8 mouse cellular contexts compared by ENCODE assay signal in the genomic region with DNA sequence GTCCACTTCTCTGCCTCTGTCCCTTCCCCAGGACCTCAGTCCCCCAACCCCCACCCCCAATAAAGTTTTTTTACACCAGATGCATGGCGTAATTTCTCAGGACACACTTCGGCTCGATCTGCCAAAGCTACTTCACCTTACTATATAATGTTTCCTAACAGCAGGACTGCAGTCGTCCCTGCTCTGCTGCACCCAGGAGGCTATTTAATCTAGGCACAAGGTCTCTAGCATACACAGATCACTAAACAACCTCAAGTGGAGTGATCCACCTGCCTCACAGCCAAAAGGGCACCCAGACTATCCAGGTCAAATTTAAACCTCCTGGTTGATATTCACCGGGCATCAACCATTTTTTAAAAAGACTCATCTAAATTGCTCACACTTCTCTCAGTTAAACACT. TPM values are rescaled to one million over a fixed set of nuclear protein-coding genes. Genes with fewer than 3 reads are reported as not detected.
DNase-seq lines count a peak whose midpoint lies in the region; ATAC-seq and TF ChIP-seq lines count a peak whose summit lies in the region.

No protein-coding gene starts in this region.

- H3K9me3 ChIP-seq in heart, embryonic 10.5 days, result no peaks in the 10 kb centered on the region
- H3K9me3 ChIP-seq in ES-Bruce4 (replicated peaks; ENCODE audit: control insufficient read depth, insufficient read depth, low read length, poor library complexity, severe bottlenecking), result no peaks in the 10 kb centered on the region
- no peaks in the 10 kb centered on the region for H3K9me3 ChIP-seq in forebrain, embryonic 13.5 days (replicated peaks)
- H3K9me3 ChIP-seq in liver, embryonic 14.5 days (ENCODE audit: control insufficient read depth, low read length), result no peaks in the 10 kb centered on the region

- H3K27me3 ChIP-seq in heart, embryonic 10.5 days (ENCODE audit: insufficient read depth, poor library complexity, severe bottlenecking), result peaks cover 4% of the 10 kb centered on the region; the same call in 1 of the 2 replicates
- H3K27me3 ChIP-seq in ES-Bruce4 (ENCODE audit: control insufficient read depth, insufficient read depth, low read length, poor library complexity, severe bottlenecking), result no peaks in the 10 kb centered on the region
- H3K27me3 ChIP-seq in forebrain, embryonic 13.5 days, result peaks cover 4% of the 10 kb centered on the region; the same call in 1 of the 2 replicates
- H3K27me3 ChIP-seq in liver, embryonic 14.5 days (ENCODE audit: control insufficient read depth, insufficient read depth, low read length), result no peaks in the 10 kb centered on the region

- H3K27ac ChIP-seq in heart, embryonic 10.5 days, result peak overlapping the region; percentile 87
- H3K27ac ChIP-seq in ES-Bruce4 (ENCODE audit: insufficient read depth, low read length), result no peak overlapping the region
- peak overlapping the region; percentile 91 for H3K27ac ChIP-seq in forebrain, embryonic 13.5 days
- H3K27ac ChIP-seq in liver, embryonic 14.5 days, result peak overlapping the region; percentile 66

- no peak for TF ChIP-seq CTCF in ES-Bruce4 (IDR thresholded peaks at IDR 0.05; ENCODE audit: low read depth, low read length)
- TF ChIP-seq CTCF in liver, embryonic 14.5 days (IDR thresholded peaks at IDR 0.05; ENCODE audit: low read depth), result no peak

- H3K36me3 ChIP-seq in heart, embryonic 10.5 days, result peaks cover 9% of the 10 kb centered on the region
- H3K36me3 ChIP-seq in ES-Bruce4 (ENCODE audit: control insufficient read depth, insufficient read depth, low read length, poor library complexity, severe bottlenecking), result no peaks in the 10 kb centered on the region
- H3K36me3 ChIP-seq in forebrain, embryonic 13.5 days (ENCODE audit: poor library complexity, severe bottlenecking), result peaks cover 1% of the 10 kb centered on the region; the same call in 1 of the 2 replicates
- H3K36me3 ChIP-seq in liver, embryonic 14.5 days (replicated peaks; ENCODE audit: control insufficient read depth, insufficient read depth, low read depth), result no peaks in the 10 kb centered on the region

- TF ChIP-seq EP300 in ES-Bruce4 (IDR thresholded peaks at IDR 0.05; ENCODE audit: insufficient read depth, low read depth, low read length), result no peak
- TF ChIP-seq EP300 in liver, embryonic 14.5 days (IDR thresholded peaks at IDR 0.05; ENCODE audit: low read depth), result no peak

- DNase-seq in heart, embryonic 10.5 days (ENCODE audit: low spot score), result no peak
- DNase-seq in heart, postnatal 14 days, result no peak
- no peak for DNase-seq in liver, embryonic 14.5 days (ENCODE audit: low read depth in 3 of 3, low spot score in 3 of 3)
- DNase-seq in layer of hippocampus, adult 9-11 months, result no peak
- no peak for DNase-seq in thymus, adult 18-20 months

- intact Hi-C loops in heart, postnatal 14 days (cut with DNase I), result no loop called here

- WGBS in heart, embryonic 10.5 days, result 44% methylated on average over 5 of the region's 5 CpGs
- WGBS in forebrain, embryonic 13.5 days, result 37% methylated on average over 5 of the region's 5 CpGs
- 38% methylated on average over 5 of the region's 5 CpGs for WGBS in liver, embryonic 14.5 days (ENCODE audit: insufficient replicate concordance)

- peak overlapping the region; percentile 73 for H3K4me2 ChIP-seq in forebrain, embryonic 13.5 days
- peak overlapping the region; percentile 80 for H3K4me2 ChIP-seq in liver, embryonic 14.5 days (ENCODE audit: low read depth)

- peak overlapping the region; percentile 62 for H3K4me3 ChIP-seq in heart, embryonic 10.5 days
- H3K4me3 ChIP-seq in ES-Bruce4 (ENCODE audit: low read depth, low read length), result peak overlapping the region; percentile 99
- H3K4me3 ChIP-seq in forebrain, embryonic 13.5 days, result peak overlapping the region; percentile 50
- peak overlapping the region; percentile 64 to 69 for H3K4me3 ChIP-seq in liver, embryonic 14.5 days (ENCODE audit: insufficient read depth in 1 of 2, low read depth in 2 of 2, low read length in 2 of 2)

- no peak for TF ChIP-seq POLR2A in ES-Bruce4 (IDR thresholded peaks at IDR 0.05; ENCODE audit: insufficient read depth, low read length)

- ATAC-seq in forebrain, embryonic 13.5 days, result no peak
- no peak for ATAC-seq in liver, embryonic 14.5 days (ENCODE audit: insufficient read depth)
- ATAC-seq in activated CD4-positive, CD25-positive, alpha-beta regulatory T cell, adult 4 months, result no peak

- peaks cover 8% of the 10 kb centered on the region; the same call in 1 of the 2 replicates for H3K4me1 ChIP-seq in heart, embryonic 10.5 days
- no peaks in the 10 kb centered on the region for H3K4me1 ChIP-seq in ES-Bruce4 (ENCODE audit: control insufficient read depth, insufficient read depth, low read length)
- H3K4me1 ChIP-seq in forebrain, embryonic 13.5 days, result 0 out of 2 replicates have a peak, but pooled peaks cover 3% of the 10 kb centered on the region
- H3K4me1 ChIP-seq in liver, embryonic 14.5 days (replicated peaks; ENCODE audit: control insufficient read depth in 2 of 2, insufficient read depth in 2 of 2, low read length in 1 of 2), result peaks cover 0 to 10% of the 10 kb centered on the region in 2 experiments; a peak in 2 of 4 replicates

- peak overlapping the region; percentile 55 for H3K9ac ChIP-seq in ES-Bruce4 (ENCODE audit: low read depth, poor library complexity, severe bottlenecking)
- peak overlapping the region; percentile 70 for H3K9ac ChIP-seq in forebrain, embryonic 13.5 days
- peak overlapping the region; percentile 76 for H3K9ac ChIP-seq in liver, embryonic 14.5 days (replicated peaks)

RNA-seq across cellular contexts. Expression of gene Zfp119b, which starts 3.6 kb away (rescaled TPM):
- polyA plus RNA-seq in heart, embryonic 10.5 days (2016; fragmentation: Nextera tagmentation; extraction: Ambion mirVana), result 3.9 TPM in 2 replicates
- 1 to 10 TPM; 3.3 to 4.1 TPM for total RNA-seq in heart, postnatal 14 days (2021)
- polyA plus RNA-seq in ES-Bruce4 (2011; ENCODE audit: insufficient read depth, insufficient read length, low read depth, missing spikeins), result 7.5 and 7.8 TPM in 2 replicates
- 6.6 and 7.3 TPM in 2 replicates for polyA plus RNA-seq in forebrain, embryonic 13.5 days (2015; fragmentation: Nextera tagmentation; extraction: Ambion mirVana)
- 0.44 and 0.76 TPM in 2 replicates for polyA plus RNA-seq in liver, embryonic 14.5 days (2012; rRNA removed)
- polyA plus RNA-seq in liver, embryonic 14.5 days (2014; fragmentation: Nextera tagmentation; extraction: Ambion mirVana), result 2.1 and 2.5 TPM in 2 replicates
- polyA plus RNA-seq in activated CD4-positive, CD25-positive, alpha-beta regulatory T cell, adult 4 months (2017; shearing (Covaris generic)), result 10 to 100 TPM; 17.2 to 17.4 TPM

RNA-seq across cellular contexts. Expression of gene Ebi3, which starts 6.7 kb away (rescaled TPM):
- 0.25 and 0.72 TPM in 2 replicates for polyA plus RNA-seq in heart, embryonic 10.5 days (2016; fragmentation: Nextera tagmentation; extraction: Ambion mirVana)
- total RNA-seq in heart, postnatal 14 days (2021), result under 1 TPM; 0.63 to 0.81 TPM
- polyA plus RNA-seq in ES-Bruce4 (2011; ENCODE audit: insufficient read depth, insufficient read length, low read depth, missing spikeins), result not detected in 2 replicates
- 2.4 and 2.6 TPM in 2 replicates for polyA plus RNA-seq in forebrain, embryonic 13.5 days (2015; fragmentation: Nextera tagmentation; extraction: Ambion mirVana)
- polyA plus RNA-seq in liver, embryonic 14.5 days (2012; rRNA removed), result 4.1 and 5.5 TPM in 2 replicates
- 3.0 and 4.5 TPM in 2 replicates for polyA plus RNA-seq in liver, embryonic 14.5 days (2014; fragmentation: Nextera tagmentation; extraction: Ambion mirVana)
- polyA plus RNA-seq in activated CD4-positive, CD25-positive, alpha-beta regulatory T cell, adult 4 months (2017; shearing (Covaris generic)), result 10 to 100 TPM; 52.7 to 95.2 TPM

RNA-seq across cellular contexts. Expression of gene Yju2, which starts 13.2 kb away (rescaled TPM):
- polyA plus RNA-seq in heart, embryonic 10.5 days (2016; fragmentation: Nextera tagmentation; extraction: Ambion mirVana), result 20.9 and 24.4 TPM in 2 replicates
- 10 to 100 TPM; 10.8 to 12.6 TPM for total RNA-seq in heart, postnatal 14 days (2021)
- polyA plus RNA-seq in ES-Bruce4 (2011; ENCODE audit: insufficient read depth, insufficient read length, low read depth, missing spikeins), result 10.7 and 11.0 TPM in 2 replicates
- 29.2 and 32.1 TPM in 2 replicates for polyA plus RNA-seq in forebrain, embryonic 13.5 days (2015; fragmentation: Nextera tagmentation; extraction: Ambion mirVana)
- polyA plus RNA-seq in liver, embryonic 14.5 days (2012; rRNA removed), result 3.2 and 5.1 TPM in 2 replicates
- polyA plus RNA-seq in liver, embryonic 14.5 days (2014; fragmentation: Nextera tagmentation; extraction: Ambion mirVana), result 5.2 and 6.4 TPM in 2 replicates
- 10 to 100 TPM; 26.9 to 30.2 TPM for polyA plus RNA-seq in activated CD4-positive, CD25-positive, alpha-beta regulatory T cell, adult 4 months (2017; shearing (Covaris generic))

RNA-seq across cellular contexts. Expression of gene Shd, which starts 24.6 kb away (rescaled TPM):
- 11.3 and 15.2 TPM in 2 replicates for polyA plus RNA-seq in heart, embryonic 10.5 days (2016; fragmentation: Nextera tagmentation; extraction: Ambion mirVana)
- total RNA-seq in heart, postnatal 14 days (2021), result 1 to 10 TPM; 1.3 to 3.1 TPM
- polyA plus RNA-seq in ES-Bruce4 (2011; ENCODE audit: insufficient read depth, insufficient read length, low read depth, missing spikeins), result 2.5 and 4.3 TPM in 2 replicates
- 102 TPM in 2 replicates for polyA plus RNA-seq in forebrain, embryonic 13.5 days (2015; fragmentation: Nextera tagmentation; extraction: Ambion mirVana)
- 0.31 and 0.83 TPM in 2 replicates for polyA plus RNA-seq in liver, embryonic 14.5 days (2012; rRNA removed)
- not detected in 2 replicates for polyA plus RNA-seq in liver, embryonic 14.5 days (2014; fragmentation: Nextera tagmentation; extraction: Ambion mirVana)
- not detected for polyA plus RNA-seq in activated CD4-positive, CD25-positive, alpha-beta regulatory T cell, adult 4 months (2017; shearing (Covaris generic))

RNA-seq across cellular contexts. Expression of gene Fsd1, which starts 40.6 kb away (rescaled TPM):
- polyA plus RNA-seq in heart, embryonic 10.5 days (2016; fragmentation: Nextera tagmentation; extraction: Ambion mirVana), result 8.4 and 23.2 TPM in 2 replicates
- under 1 TPM in 1 of 2 experiments, not detected in 1; 0.74 TPM for total RNA-seq in heart, postnatal 14 days (2021)
- polyA plus RNA-seq in ES-Bruce4 (2011; ENCODE audit: insufficient read depth, insufficient read length, low read depth, missing spikeins), result 22.0 and 46.7 TPM in 2 replicates
- 96.0 and 113 TPM in 2 replicates for polyA plus RNA-seq in forebrain, embryonic 13.5 days (2015; fragmentation: Nextera tagmentation; extraction: Ambion mirVana)
- 0.27 and 0.30 TPM in 2 replicates for polyA plus RNA-seq in liver, embryonic 14.5 days (2012; rRNA removed)
- polyA plus RNA-seq in liver, embryonic 14.5 days (2014; fragmentation: Nextera tagmentation; extraction: Ambion mirVana), result 0.19 and 0.33 TPM in 2 replicates
- polyA plus RNA-seq in activated CD4-positive, CD25-positive, alpha-beta regulatory T cell, adult 4 months (2017; shearing (Covaris generic)), result not detected

Comparison
In these comparisons a context has a peak if more than half of its experiments do, and no peak if none do; other contexts are left out.
1. RNA of gene Ebi3, which starts 6.7 kb away (polyA plus RNA-seq): 52.7 to 95.2 TPM in activated CD4-positive, CD25-positive, alpha-beta regulatory T cell, adult 4 months; 3.0 to 5.5 TPM in liver, embryonic 14.5 days, 2.4 to 2.6 TPM in forebrain, embryonic 13.5 days, 0.25 to 0.72 TPM in heart, embryonic 10.5 days and not detected in ES-Bruce4; every median in the first group is over 4 times any median in the second.
2. Peak in every context shown above with its lines, with median percentiles within 50 percentile points of each other: H3K4me3 ChIP-seq and H3K9ac ChIP-seq.